Mouse (Mus musculus): ENCODE data around the gene Sacm1l. TPM values are rescaled to one million over a fixed set of nuclear protein-coding genes. Genes with fewer than 3 reads are reported as not detected.

Gene Sacm1l
- polyA plus RNA-seq, 1 experiment from 2014 or later = 38.6 TPM

- DNase-seq (ENCODE audit: low spot score) = peak; percentile 65
- H3K27ac ChIP-seq (ENCODE audit: low read length) = no peak overlapping the region
- no peaks in the 10 kb centered on the region for H3K27me3 ChIP-seq (replicated peaks; ENCODE audit: insufficient read depth, low read length)
- no peaks in the 10 kb centered on the region for H3K36me3 ChIP-seq (ENCODE audit: insufficient read depth, low read length)
- H3K9me3 ChIP-seq (ENCODE audit: low read length) = no peaks in the 10 kb centered on the region
- TF ChIP-seq CTCF (IDR thresholded peaks at IDR 0.05) = peak; percentile 72
- no peak for TF ChIP-seq EP300 (IDR thresholded peaks at IDR 0.05)
- no peak overlapping the region for H3K4me2 ChIP-seq (replicated peaks; ENCODE audit: low read depth, low read length)
- no peak overlapping the region for H3K9ac ChIP-seq (replicated peaks; ENCODE audit: low read depth)
- ATAC-seq = no peak
- 63% methylated on average over 1 of the region's 1 CpGs for WGBS
- H3K4me1 ChIP-seq (ENCODE audit: insufficient read depth, low read depth, low read length) = no peaks in the 10 kb centered on the region
- no peak overlapping the region for H3K4me3 ChIP-seq (ENCODE audit: low read depth, low read length)
Measured at GRCm38 (mm10) chr9:123638668-123639089, 109.1 kb downstream of the Sacm1l start.

- H3K4me3 ChIP-seq (ENCODE audit: low read depth, low read length) = no peak overlapping the region
- WGBS = 58% methylated on average over 1 of the region's 1 CpGs
- H3K36me3 ChIP-seq (ENCODE audit: insufficient read depth, low read length) = no peaks in the 10 kb centered on the region
- ATAC-seq = no peak
- TF ChIP-seq EP300 (IDR thresholded peaks at IDR 0.05) (no peak), CTCF (IDR thresholded peaks at IDR 0.05) (no peak)
- no peak overlapping the region for H3K27ac ChIP-seq (ENCODE audit: low read length)
- DNase-seq (ENCODE audit: low spot score) = no peak
- H3K27me3 ChIP-seq (replicated peaks; ENCODE audit: insufficient read depth, low read length) = no peaks in the 10 kb centered on the region
- H3K4me1 ChIP-seq (ENCODE audit: insufficient read depth, low read depth, low read length) = no peaks in the 10 kb centered on the region
- H3K4me2 ChIP-seq (replicated peaks; ENCODE audit: low read depth, low read length) = no peak overlapping the region
- no peak overlapping the region for H3K9ac ChIP-seq (replicated peaks; ENCODE audit: low read depth)
- no peaks in the 10 kb centered on the region for H3K9me3 ChIP-seq (ENCODE audit: low read length)
Measured at GRCm38 (mm10) chr9:123640106-123640505, 110.5 kb downstream of the Sacm1l start.

Other genes starting within 250 kb of the Sacm1l start
- 1,202 and 1,335 TPM in 2 replicates for gene Lars2, start 162.8 kb upstream of the Sacm1l start, polyA plus RNA-seq (2015; fragmentation: Nextera tagmentation; extraction: Ambion mirVana)
- 56.3 and 61.9 TPM in 2 replicates for gene Limd1, start 51.1 kb upstream of the Sacm1l start, polyA plus RNA-seq (2015; fragmentation: Nextera tagmentation; extraction: Ambion mirVana)
- gene Slc6a20b, start 102.8 kb downstream of the Sacm1l start, polyA plus RNA-seq (2015; fragmentation: Nextera tagmentation; extraction: Ambion mirVana) = 0.12 and 0.17 TPM in 2 replicates
- gene Ccr9, start 148.7 kb downstream of the Sacm1l start, polyA plus RNA-seq (2015; fragmentation: Nextera tagmentation; extraction: Ambion mirVana) = 0.29 and 0.35 TPM in 2 replicates
- 0.12 and 0.24 TPM in 2 replicates for gene Slc6a20a, start 149.1 kb downstream of the Sacm1l start, polyA plus RNA-seq (2015; fragmentation: Nextera tagmentation; extraction: Ambion mirVana)
- 38.6 and 38.7 TPM in 2 replicates for gene Lztfl1, start 187.9 kb downstream of the Sacm1l start, polyA plus RNA-seq (2015; fragmentation: Nextera tagmentation; extraction: Ambion mirVana)

Measured in lung, postnatal 0 days (tissue).